Mouse (Mus musculus) midbrain, embryonic 14.5 days (tissue): ENCODE data around the gene Apob. TPM values are rescaled to one million over a fixed set of nuclear protein-coding genes. Genes with fewer than 3 reads are reported as not detected.

ENCODE experiments used
- ATAC-seq: fragments of 200-750 bp; cut with Nextera tagmentation; 2 replicates; pipeline ENCODE4 v1.8.0; 2017; ENCODE audit warnings: moderate number of reproducible peaks, moderate library complexity; ENCODE audit not compliant: low FRiP score, low TSS enrichment
- DNase-seq: peaks from one replicate; pipeline ENCODE4 v3.0.0-alpha.2; 2015
- H3K27ac ChIP-seq: fragments of 300-500 bp; sonication (generic); replicated peaks from 2 replicates; pipeline ENCODE4 v1.5.1; 2014; ENCODE audit warnings: mild to moderate bottlenecking, low read depth, low read length, moderate library complexity
- H3K27me3 ChIP-seq: fragments of 300-500 bp; sonication (generic); 2 replicates; pipeline ENCODE4 v1.6.1; 2014; ENCODE audit warnings: low read length, control low read depth, mixed read lengths; ENCODE audit not compliant: control insufficient read depth, insufficient read depth
- H3K36me3 ChIP-seq: fragments of 300-500 bp; sonication (generic); 2 replicates; pipeline ENCODE4 v1.6.1; 2014; ENCODE audit warnings: low read length, control low read depth; ENCODE audit not compliant: control insufficient read depth, insufficient read depth
- H3K4me1 ChIP-seq: fragments of 300-500 bp; sonication (generic); 2 replicates; pipeline ENCODE4 v1.6.1; 2014; ENCODE audit warnings: mild to moderate bottlenecking, antibody characterized with exemption, low read length, control low read depth; ENCODE audit not compliant: control insufficient read depth, insufficient read depth
- H3K4me2 ChIP-seq: fragments of 300-500 bp; sonication (generic); 2 replicates; pipeline ENCODE4 v1.6.1; 2014; ENCODE audit warnings: mild to moderate bottlenecking, low read length, moderate library complexity
- H3K4me3 ChIP-seq: fragments of 300-500 bp; sonication (generic); replicated peaks from 2 replicates; pipeline ENCODE4 v1.5.1; 2014; ENCODE audit warnings: low read depth, low read length
- H3K9ac ChIP-seq: fragments of 300-500 bp; sonication (generic); replicated peaks from 2 replicates; pipeline ENCODE4 v1.6.1; 2014; ENCODE audit warnings: mild to moderate bottlenecking, low read length, moderate library complexity
- H3K9me3 ChIP-seq: fragments of 300-500 bp; sonication (generic); 2 replicates; pipeline ENCODE4 v1.6.1; 2016; ENCODE audit warnings: low read length, control low read depth, mixed read lengths; ENCODE audit not compliant: control insufficient read depth
- WGBS: fragments of 180-500 bp; shearing (Covaris S2); extraction: QIAGEN DNeasy Blood & Tissue Kit; methylation state at CpG from one replicate; pipeline ENCODE4 v1.1.7; 2014; 5-methylcytosine and 5-hydroxymethylcytosine counted together
- polyA plus RNA-seq: library from polyadenylated mRNA; unstranded; fragments of >200 nt; fragmentation: Nextera tagmentation; extraction: Ambion mirVana; gene quantifications from 2 replicates; pipeline ENCODE4 v1.2.1, GENCODE M21; 2014

The Apob gene
- not detected in 2 replicates for polyA plus RNA-seq

DNA sequence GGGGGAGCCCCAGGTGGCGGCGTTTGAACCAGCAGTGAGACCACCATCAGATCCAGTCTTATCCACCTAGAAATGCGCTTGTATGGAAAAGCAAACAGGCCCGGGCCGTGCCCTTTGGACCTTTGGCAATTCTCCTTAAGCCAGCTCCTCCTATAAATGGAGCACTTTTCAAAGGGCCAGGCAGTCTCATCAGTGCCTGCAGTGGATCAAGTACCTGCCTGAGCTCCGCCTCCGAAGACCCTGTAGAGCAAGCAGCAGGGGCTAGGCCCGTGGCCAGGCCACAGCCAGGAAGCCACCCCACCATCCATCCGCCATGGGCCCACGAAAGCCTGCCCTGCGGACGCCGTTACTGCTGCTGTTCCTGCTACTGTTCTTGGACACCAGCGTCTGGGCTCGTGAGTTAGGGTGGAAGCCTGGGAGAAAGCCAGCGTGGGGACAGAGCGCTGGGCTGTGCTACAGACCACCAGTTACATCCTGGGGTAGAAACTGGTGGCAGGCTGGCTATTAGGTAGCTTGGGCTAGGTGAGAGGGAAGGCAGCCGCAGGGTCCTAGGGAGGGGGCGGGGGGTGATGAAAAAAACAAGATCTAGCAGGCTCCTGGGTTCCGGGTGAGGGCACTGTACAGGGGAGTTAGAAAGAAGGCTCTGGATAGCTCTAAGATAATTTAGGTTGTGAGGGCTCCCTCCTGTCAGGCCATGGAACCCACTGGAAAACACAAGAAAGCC, at the start of gene Apob:
TSS of gene Apob (plus strand) at position 183 of the 724 bp plus-strand sequence.
- ATAC-seq: no peak
- Histone ChIP-seq H3K4me3 (no peak within 1 kb of the TSS), H3K27ac (no peak within 1 kb of the TSS), H3K36me3 (no peaks in the 10 kb centered on the region), H3K9me3 (no peaks in the 10 kb centered on the region), H3K27me3 (no peaks in the 10 kb centered on the region), H3K4me1 (0 out of 2 replicates have a peak, but pooled peaks cover 9% of the 10 kb centered on the region), H3K9ac (no peak within 1 kb of the TSS), H3K4me2 (peak within 1 kb of the TSS; percentile 36)
- no peak for DNase-seq
- 88% methylated on average over 20 of the region's 20 CpGs for WGBS

GRCm38 (mm10) chr12:7932405-7932920, 45.0 kb upstream of the Apob start:
- no peak overlapping the region for H3K4me2 ChIP-seq
- ATAC-seq (no peak), DNase-seq (no peak)
- no peaks in the 10 kb centered on the region for H3K27me3 ChIP-seq
- H3K4me1 ChIP-seq: no peaks in the 10 kb centered on the region
- no peak overlapping the region for H3K9ac ChIP-seq
- no peak overlapping the region for H3K27ac ChIP-seq
- 74% methylated on average over 4 of the region's 4 CpGs for WGBS
- no peaks in the 10 kb centered on the region for H3K9me3 ChIP-seq
- no peaks in the 10 kb centered on the region for H3K36me3 ChIP-seq
- H3K4me3 ChIP-seq: no peak overlapping the region

DNA sequence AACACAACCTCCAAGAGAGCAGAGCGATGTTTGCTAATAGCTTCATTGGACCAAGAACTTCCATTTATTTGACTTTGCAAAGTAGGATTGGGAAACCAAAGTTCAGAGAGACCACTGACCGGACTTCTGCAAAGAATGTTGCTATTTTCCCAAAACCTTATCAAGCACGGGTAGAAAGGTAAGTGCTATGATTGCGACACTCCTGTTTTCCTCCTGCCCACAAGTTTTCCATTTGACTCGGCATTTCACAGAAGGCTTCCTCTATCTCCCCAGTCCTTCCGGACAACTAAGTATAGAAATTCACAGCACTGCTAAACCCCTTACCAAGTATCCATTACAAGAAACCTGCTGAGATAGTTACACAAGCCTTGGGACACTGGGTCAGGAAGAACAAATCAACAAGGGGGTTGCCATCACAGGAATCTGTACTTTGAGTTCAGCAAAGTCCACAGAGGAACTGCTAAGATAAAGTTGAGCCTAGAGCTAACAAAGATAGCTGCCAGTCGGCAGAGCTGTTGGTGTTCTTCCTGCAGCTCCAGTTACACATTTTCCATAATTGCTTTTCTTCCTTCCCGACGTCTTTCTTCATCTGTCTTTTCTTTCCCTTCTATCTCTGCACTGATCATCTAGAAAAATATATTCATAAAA, 27.2 kb upstream of the Apob start:
- H3K4me3 ChIP-seq: no peak overlapping the region
- no peak overlapping the region for H3K4me2 ChIP-seq
- DNase-seq (no peak), ATAC-seq (no peak)
- no peak overlapping the region for H3K9ac ChIP-seq
- H3K36me3 ChIP-seq: no peaks in the 10 kb centered on the region
- no peaks in the 10 kb centered on the region for H3K9me3 ChIP-seq
- H3K27me3 ChIP-seq: no peaks in the 10 kb centered on the region
- no peak overlapping the region for H3K27ac ChIP-seq
- no peaks in the 10 kb centered on the region for H3K4me1 ChIP-seq
- 87% methylated on average over 9 of the region's 9 CpGs for WGBS

DNA sequence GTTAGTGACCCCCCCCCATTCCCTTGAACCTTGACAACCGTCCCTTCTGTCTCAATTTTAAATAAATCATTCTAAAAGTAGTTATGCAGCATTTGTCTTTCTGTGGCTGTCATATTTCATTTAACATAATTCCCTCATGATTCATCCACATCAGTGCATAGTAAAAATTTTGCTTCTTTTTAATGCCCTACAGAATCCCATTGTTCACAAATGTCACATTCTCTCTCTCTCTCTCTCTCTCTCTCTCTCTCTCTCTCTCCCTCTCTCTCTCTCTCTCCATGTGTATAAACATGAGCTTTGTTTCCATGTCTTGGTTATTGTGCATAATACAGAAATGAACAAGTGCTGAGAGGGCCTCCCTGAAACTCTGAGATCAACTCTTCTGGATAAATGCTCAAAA, 18.6 kb upstream of the Apob start:
- DNase-seq (no peak), ATAC-seq (no peak)
- H3K4me2 ChIP-seq: no peak overlapping the region
- H3K27me3 ChIP-seq: no peaks in the 10 kb centered on the region
- no peaks in the 10 kb centered on the region for H3K4me1 ChIP-seq
- no peak overlapping the region for H3K27ac ChIP-seq
- 71% methylated on average over 1 of the region's 1 CpGs for WGBS
- H3K9me3 ChIP-seq: no peaks in the 10 kb centered on the region
- H3K36me3 ChIP-seq: no peaks in the 10 kb centered on the region
- no peak overlapping the region for H3K9ac ChIP-seq
- H3K4me3 ChIP-seq: no peak overlapping the region

- Histone ChIP-seq H3K4me1 (no peaks in the 10 kb centered on the region), H3K4me2 (no peak overlapping the region), H3K4me3 (no peak overlapping the region), H3K9ac (no peak overlapping the region), H3K9me3 (no peaks in the 10 kb centered on the region), H3K36me3 (no peaks in the 10 kb centered on the region), H3K27me3 (no peaks in the 10 kb centered on the region), H3K27ac (no peak overlapping the region)
- DNase-seq (no peak), ATAC-seq (no peak)
- 76% methylated on average over 6 of the region's 6 CpGs for WGBS
Observed at GRCm38 (mm10) chr12:7959310-7959918, 18.0 kb upstream of the Apob start.

- no peaks in the 10 kb centered on the region for H3K9me3 ChIP-seq
- 79% methylated on average over 5 of the region's 5 CpGs for WGBS
- ATAC-seq: no peak
- peak; percentile 36 for DNase-seq
- H3K4me3 ChIP-seq: no peak overlapping the region
- H3K27me3 ChIP-seq: no peaks in the 10 kb centered on the region
- H3K9ac ChIP-seq: no peak overlapping the region
- H3K4me2 ChIP-seq: no peak overlapping the region
- no peaks in the 10 kb centered on the region for H3K4me1 ChIP-seq
- H3K27ac ChIP-seq: no peak overlapping the region
- no peaks in the 10 kb centered on the region for H3K36me3 ChIP-seq
Observed at GRCm38 (mm10) chr12:7962314-7962927, 15.0 kb upstream of the Apob start.

- H3K4me2 ChIP-seq: no peak overlapping the region
- no peaks in the 10 kb centered on the region for H3K4me1 ChIP-seq
- H3K9me3 ChIP-seq: no peaks in the 10 kb centered on the region
- H3K9ac ChIP-seq: no peak overlapping the region
- H3K4me3 ChIP-seq: no peak overlapping the region
- WGBS: 90% methylated on average over 2 of the region's 2 CpGs
- H3K36me3 ChIP-seq: no peaks in the 10 kb centered on the region
- no peaks in the 10 kb centered on the region for H3K27me3 ChIP-seq
- H3K27ac ChIP-seq: no peak overlapping the region
- DNase-seq: no peak
- ATAC-seq: no peak
Observed at GRCm38 (mm10) chr12:7967221-7967620, 10.2 kb upstream of the Apob start.

DNA sequence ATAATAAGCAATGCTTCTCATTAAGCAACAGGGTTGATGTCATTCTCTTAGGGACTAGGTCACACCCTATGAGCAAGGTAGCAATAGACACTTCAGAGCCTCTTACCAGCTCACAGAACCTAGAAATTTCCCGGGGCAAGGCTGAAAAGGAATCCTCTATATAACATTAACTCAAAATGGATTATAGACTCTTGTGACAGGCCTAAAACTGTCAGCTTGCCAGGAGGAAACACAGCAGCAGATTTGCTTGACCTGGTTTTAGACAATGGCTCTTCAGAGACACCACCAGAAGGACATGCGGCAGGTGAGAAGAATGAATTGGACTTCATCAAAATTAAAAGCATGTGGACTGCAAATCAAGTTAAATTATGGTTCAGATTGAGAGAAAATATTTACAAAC, 7.1 kb upstream of the Apob start:
- H3K27me3 ChIP-seq: no peaks in the 10 kb centered on the region
- H3K4me2 ChIP-seq: no peak overlapping the region
- H3K27ac ChIP-seq: no peak overlapping the region
- H3K4me1 ChIP-seq: 0 out of 2 replicates have a peak, but pooled peaks cover 6% of the 10 kb centered on the region
- DNase-seq (no peak), ATAC-seq (no peak)
- 83% methylated on average over 2 of the region's 2 CpGs for WGBS
- H3K4me3 ChIP-seq: no peak overlapping the region
- no peaks in the 10 kb centered on the region for H3K36me3 ChIP-seq
- no peaks in the 10 kb centered on the region for H3K9me3 ChIP-seq
- no peak overlapping the region for H3K9ac ChIP-seq
